Mouse (Mus musculus) CH12.LX (cell line): ENCODE data around the gene Dlg2. TPM values are rescaled to one million over a fixed set of nuclear protein-coding genes. Genes with fewer than 3 reads are reported as not detected.

Experiments
- DNase-seq: peaks from one replicate; pipeline ENCODE4 v3.0.0-alpha.2; 2013; ENCODE audit errors: extremely low read depth
- H3K27ac ChIP-seq: 2 replicates; pipeline ENCODE4 v1.5.1; 2012; ENCODE audit warnings: low read depth, mild to moderate bottlenecking, control low read depth, moderate library complexity; ENCODE audit not compliant: insufficient read depth
- H3K27me3 ChIP-seq: replicated peaks from 2 replicates; pipeline ENCODE3; 2012; ENCODE audit warnings: inconsistent platforms
- H3K36me3 ChIP-seq, 2 experiments: replicated peaks in 1 of 2; 2 replicates each; pipeline versions ENCODE3 to v1.6.1; 2012; ENCODE audit warnings: inconsistent platforms in 1 of 2, low read length in 1 of 2, mild to moderate bottlenecking in 1 of 2, mixed read lengths in 1 of 2, moderate library complexity in 1 of 2; ENCODE audit not compliant: control insufficient read depth in 1 of 2, insufficient read depth in 1 of 2
- H3K4me1 ChIP-seq, 2 experiments: 2 replicates each; pipeline ENCODE4 v1.6.1; 2012; ENCODE audit warnings: inconsistent platforms in 1 of 2, moderate library complexity in 1 of 2; ENCODE audit not compliant: insufficient read depth in 2 of 2, control insufficient read depth in 1 of 2
- H3K4me2 ChIP-seq: 2 replicates; pipeline ENCODE4 v1.6.1; 2012; ENCODE audit warnings: low read depth, mild to moderate bottlenecking, control low read depth; ENCODE audit not compliant: poor library complexity, insufficient read depth, severe bottlenecking
- H3K4me3 ChIP-seq, 3 experiments: fragments of 150-350 bp in 1 of 3; sonication (generic) in 1 of 3; replicated peaks in 1 of 3; 2 replicates each; pipeline versions ENCODE3 to v1.5.1; 2011 to 2012; ENCODE audit warnings: low read depth in 2 of 3, low read length in 2 of 3, mild to moderate bottlenecking in 2 of 3, moderate library complexity in 2 of 3, control low read depth in 1 of 3, improper control_type of control experiment in 1 of 3, inconsistent platforms in 1 of 3, mixed read lengths in 1 of 3; ENCODE audit not compliant: poor library complexity in 1 of 3
- H3K79me2 ChIP-seq: replicated peaks from 2 replicates; pipeline ENCODE4 v1.6.1; 2012; ENCODE audit warnings: mild to moderate bottlenecking, moderate library complexity; ENCODE audit not compliant: control insufficient read depth, poor library complexity, insufficient read depth, severe bottlenecking; ENCODE audit errors: extremely low read depth
- H3K9ac ChIP-seq: 2 replicates; pipeline ENCODE4 v1.6.1; 2012; ENCODE audit warnings: low read depth, mild to moderate bottlenecking, control low read depth, moderate library complexity; ENCODE audit not compliant: insufficient read depth
- H3K9me3 ChIP-seq: replicated peaks from 2 replicates; pipeline ENCODE3; 2012; ENCODE audit warnings: low read length, inconsistent platforms, mixed read lengths
- CHD1 ChIP-seq: IDR thresholded peaks from 2 replicates; pipeline ENCODE4 v1.6.1; 2012; ENCODE audit warnings: low read depth, low read length, improper control_type of control experiment, inconsistent platforms
- E2F4 ChIP-seq: IDR thresholded peaks from 2 replicates; pipeline ENCODE4 v1.6.1; 2011; ENCODE audit warnings: low read depth, low read length, improper control_type of control experiment; ENCODE audit not compliant: insufficient replicate concordance
- ETS1 ChIP-seq: conservative IDR thresholded peaks from 2 replicates; pipeline ENCODE4 v1.6.1; 2012; ENCODE audit warnings: low read depth, mild to moderate bottlenecking, inconsistent platforms, low read length, improper control_type of control experiment, moderate library complexity
- HCFC1 ChIP-seq: IDR thresholded peaks from 2 replicates; pipeline ENCODE4 v1.6.1; 2012; ENCODE audit warnings: low read depth, mild to moderate bottlenecking, inconsistent platforms, low read length, improper control_type of control experiment
- IRF4 ChIP-seq: IDR thresholded peaks from 2 replicates; pipeline ENCODE4 v1.6.1; 2014; ENCODE audit warnings: low read depth, mild to moderate bottlenecking, inconsistent platforms, low read length, improper control_type of control experiment
- JUN ChIP-seq: IDR thresholded peaks from 2 replicates; pipeline ENCODE4 v1.6.1; 2011; ENCODE audit warnings: low read depth, mild to moderate bottlenecking, low read length, improper control_type of control experiment, moderate library complexity; ENCODE audit not compliant: insufficient read depth
- KAT2A ChIP-seq: IDR thresholded peaks from 2 replicates; pipeline ENCODE4 v1.6.1; 2012; ENCODE audit warnings: low read length, improper control_type of control experiment, inconsistent platforms; ENCODE audit not compliant: insufficient replicate concordance
- MEF2A ChIP-seq: IDR thresholded peaks from 2 replicates; pipeline ENCODE4 v1.6.1; 2014; ENCODE audit warnings: low read depth, mild to moderate bottlenecking, inconsistent platforms, low read length, improper control_type of control experiment, borderline replicate concordance
- MXI1 ChIP-seq: IDR thresholded peaks from 2 replicates; pipeline ENCODE4 v1.6.1; 2011; ENCODE audit warnings: mild to moderate bottlenecking, low read depth, low read length, improper control_type of control experiment
- MYC ChIP-seq: IDR thresholded peaks from 2 replicates; pipeline ENCODE4 v1.6.1; 2011; ENCODE audit warnings: low read depth, mild to moderate bottlenecking, improper control_type of control experiment, low read length
- NELFE ChIP-seq: IDR thresholded peaks from 2 replicates; pipeline ENCODE4 v1.6.1; 2011; ENCODE audit warnings: low read depth, low read length, improper control_type of control experiment
- POLR2A ChIP-seq: IDR thresholded peaks from 2 replicates; pipeline ENCODE4 v1.6.1; 2011; ENCODE audit warnings: low read depth, mild to moderate bottlenecking, improper control_type of control experiment, low read length
- POLR2AphosphoS2 ChIP-seq: IDR thresholded peaks from 2 replicates; pipeline ENCODE4 v1.6.1; 2011; ENCODE audit warnings: low read depth, low read length, improper control_type of control experiment
- RCOR1 ChIP-seq: conservative IDR thresholded peaks from 2 replicates; pipeline ENCODE4 v1.6.1; 2012; ENCODE audit warnings: low read depth, mild to moderate bottlenecking, inconsistent platforms, low read length, improper control_type of control experiment
- TBP ChIP-seq: conservative IDR thresholded peaks from 2 replicates; pipeline ENCODE4 v1.6.1; 2011; ENCODE audit warnings: low read depth, low read length, improper control_type of control experiment
- ZKSCAN1 ChIP-seq: IDR thresholded peaks from 2 replicates; pipeline ENCODE4 v1.6.1; 2012; ENCODE audit warnings: low read depth, inconsistent platforms, low read length, improper control_type of control experiment, borderline replicate concordance
- ZNF384 ChIP-seq: IDR thresholded peaks from 2 replicates; pipeline ENCODE4 v1.6.1; 2012; ENCODE audit warnings: low read depth, low read length, improper control_type of control experiment, inconsistent platforms
- dilution Hi-C: fragments of 300-500 bp; cut with MboI; formaldehyde crosslinking; loops from 2 replicates; pipeline ENCODE4 v1.14.3; 2020; ENCODE audit warnings: low sequenced_read_pairs; ENCODE audit not compliant: extremely low pct_unique_long_range_greater_than_20kb, extremely low pct_ligation_motif_present
- in situ Hi-C: fragments of 300-500 bp; cut with MboI; formaldehyde crosslinking; loops from 3 replicates; pipeline ENCODE4 v1.14.3; 2019; ENCODE audit warnings: low sequenced_read_pairs, low pct_ligation_motif_present, low pct_unique_long_range_greater_than_20kb, mixed read lengths
- polyA plus RNA-seq: library from polyadenylated mRNA; unstranded; fragments of >175 nt; gene quantifications from 2 replicates; pipeline ENCODE4 v1.2.1, GENCODE M21; 2012; ENCODE audit warnings: low read depth; ENCODE audit not compliant: insufficient read length
- total RNA-seq, 2 experiments: library from RNA; depleted of rRNA; stranded (reverse); fragments of 300-350 nt in 1 of 2; fragments of >200 nt in 1 of 2; gene quantifications; 2 replicates each; pipeline ENCODE4 v1.2.3; 2012 to 2014

Gene Dlg2
- total and polyA plus RNA-seq, 3 experiments, result 0.36 TPM; not detected in 2

DNA sequence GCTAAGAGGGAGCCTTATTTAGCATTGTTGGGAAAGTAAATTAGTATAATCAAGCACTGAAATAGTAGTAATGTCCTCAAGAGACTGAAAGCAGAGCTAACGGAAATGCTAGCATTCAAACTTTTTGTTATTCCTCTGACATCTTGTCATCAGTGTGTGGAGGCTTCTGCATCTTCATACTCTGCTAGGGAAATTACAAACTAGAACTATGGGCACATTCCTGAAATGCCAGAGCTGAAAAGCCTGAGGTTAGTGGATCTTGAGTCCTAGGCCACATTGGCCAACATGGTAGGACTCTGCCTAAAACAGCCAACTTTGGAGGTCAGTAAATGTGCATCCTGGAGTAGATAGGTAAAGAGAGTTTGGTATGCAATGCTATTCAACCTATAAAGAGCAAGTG lies 1392.4 kb downstream of the Dlg2 start:
- Histone ChIP-seq H3K9me3 (no peaks in the 10 kb centered on the region), H3K4me1 (no peaks in the 10 kb centered on the region), H3K27ac (no peak overlapping the region), H3K79me2 (no peaks in the 10 kb centered on the region), H3K4me2 (no peak overlapping the region), H3K4me3 (no peak overlapping the region), H3K9ac (no peak overlapping the region), H3K27me3 (no peaks in the 10 kb centered on the region), H3K36me3 (no peaks in the 10 kb centered on the region)
- in situ Hi-C loops (no loop called here), dilution Hi-C loops (no loop called here)
- DNase-seq, result no peak
- no peak for TF ChIP-seq POLR2A
- TF ChIP-seq IRF4, result no peak
- TF ChIP-seq RCOR1, result no peak
- no peak for TF ChIP-seq HCFC1
- TF ChIP-seq E2F4, result no peak
- TF ChIP-seq CHD1, result no peak
- TF ChIP-seq MEF2A, result no peak
- no peak for TF ChIP-seq MYC
- no peak for TF ChIP-seq JUN
- TF ChIP-seq, all 38 proteins: peak for 0

DNA sequence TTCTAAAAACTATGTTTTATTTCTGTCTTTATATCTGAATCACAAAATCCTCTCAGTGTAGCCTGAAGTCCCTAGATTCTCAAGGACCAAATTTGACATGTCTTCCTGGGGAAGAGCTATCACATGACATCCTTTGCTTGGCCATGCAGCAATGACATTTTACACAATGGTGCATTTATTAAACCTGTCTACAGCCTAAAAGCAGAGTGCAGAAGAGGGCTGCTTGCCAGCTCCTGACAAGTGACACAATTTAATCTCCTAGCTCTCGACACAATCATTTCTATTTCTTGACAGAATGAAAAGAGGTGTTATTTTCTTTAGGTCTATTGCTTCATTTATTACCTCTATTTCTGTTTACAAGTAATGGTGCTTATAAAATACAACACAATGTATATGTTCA lies 1400.4 kb downstream of the Dlg2 start:
- in situ Hi-C loops, result no loop called here
- no peak overlapping the region for H3K9ac ChIP-seq
- no peak for DNase-seq
- H3K9me3 ChIP-seq, result no peaks in the 10 kb centered on the region
- no peaks in the 10 kb centered on the region for H3K36me3 ChIP-seq
- H3K4me2 ChIP-seq, result no peak overlapping the region
- dilution Hi-C loops, result no loop called here
- TF ChIP-seq TBP, result no peak
- TF ChIP-seq IRF4, result no peak
- no peak for TF ChIP-seq CHD1
- no peak for TF ChIP-seq MEF2A
- TF ChIP-seq MXI1, result no peak
- TF ChIP-seq NELFE, result no peak
- no peak overlapping the region for H3K4me3 ChIP-seq
- H3K27ac ChIP-seq, result no peak overlapping the region
- no peaks in the 10 kb centered on the region for H3K79me2 ChIP-seq
- no peaks in the 10 kb centered on the region for H3K4me1 ChIP-seq
- no peaks in the 10 kb centered on the region for H3K27me3 ChIP-seq

- Histone ChIP-seq H3K4me1 (no peaks in the 10 kb centered on the region), H3K9ac (no peak overlapping the region), H3K4me2 (no peak overlapping the region), H3K9me3 (no peaks in the 10 kb centered on the region), H3K27ac (no peak overlapping the region), H3K36me3 (no peaks in the 10 kb centered on the region), H3K79me2 (no peaks in the 10 kb centered on the region), H3K27me3 (no peaks in the 10 kb centered on the region), H3K4me3 (no peak overlapping the region)
- in situ Hi-C loops (no loop called here), dilution Hi-C loops (no loop called here)
- no peak for DNase-seq
- no peak for TF ChIP-seq ZKSCAN1
- no peak for TF ChIP-seq ZNF384
- TF ChIP-seq POLR2AphosphoS2, result no peak
- no peak for TF ChIP-seq JUN
- TF ChIP-seq KAT2A, result no peak
- TF ChIP-seq ETS1, result no peak
- TF ChIP-seq CHD1, result no peak
- TF ChIP-seq, all 38 proteins: peak for 0
These were observed 1401.3 kb downstream of the Dlg2 start for GRCm38 (mm10) chr7:91877804-91878203.
